Mouse (Mus musculus) CH12.LX (cell line): ENCODE measurements around the gene Pkd1l3.

Experiments
- CTCF ChIP-seq, 2 experiments: IDR thresholded peaks in 1 of 2; conservative IDR thresholded peaks in 1 of 2; 2 replicates each; pipeline ENCODE4 v1.5.1; 2011 to 2012; ENCODE audit warnings: low read depth in 2 of 2, low read length in 2 of 2, improper control_type of control experiment in 1 of 2, inconsistent platforms in 1 of 2, mild to moderate bottlenecking in 1 of 2, moderate library complexity in 1 of 2
- IRF4 ChIP-seq: IDR thresholded peaks from 2 replicates; pipeline ENCODE4 v1.6.1; 2014; ENCODE audit warnings: low read depth, mild to moderate bottlenecking, inconsistent platforms, low read length, improper control_type of control experiment
- MAFK ChIP-seq: IDR thresholded peaks from 2 replicates; pipeline ENCODE4 v1.6.1; 2011; ENCODE audit warnings: low read length, improper control_type of control experiment; ENCODE audit not compliant: insufficient replicate concordance
- NRF1 ChIP-seq: IDR thresholded peaks from 2 replicates; pipeline ENCODE4 v1.6.1; 2014; ENCODE audit warnings: low read depth, mild to moderate bottlenecking, inconsistent platforms, low read length, improper control_type of control experiment, moderate library complexity
- POLR2A ChIP-seq: IDR thresholded peaks from 2 replicates; pipeline ENCODE4 v1.6.1; 2011; ENCODE audit warnings: low read depth, mild to moderate bottlenecking, improper control_type of control experiment, low read length
- POLR2AphosphoS2 ChIP-seq: IDR thresholded peaks from 2 replicates; pipeline ENCODE4 v1.6.1; 2011; ENCODE audit warnings: low read depth, low read length, improper control_type of control experiment
- TCF12 ChIP-seq: IDR thresholded peaks from 2 replicates; pipeline ENCODE4 v1.6.1; 2014; ENCODE audit warnings: low read depth, mild to moderate bottlenecking, inconsistent platforms, low read length, improper control_type of control experiment
- USF2 ChIP-seq: conservative IDR thresholded peaks from 2 replicates; pipeline ENCODE4 v1.6.1; 2011; ENCODE audit warnings: low read depth, low read length, improper control_type of control experiment
- ZC3H11A ChIP-seq: IDR thresholded peaks from 2 replicates; pipeline ENCODE4 v1.6.1; 2012; ENCODE audit warnings: low read depth, mild to moderate bottlenecking, inconsistent platforms, low read length, improper control_type of control experiment

DNA sequence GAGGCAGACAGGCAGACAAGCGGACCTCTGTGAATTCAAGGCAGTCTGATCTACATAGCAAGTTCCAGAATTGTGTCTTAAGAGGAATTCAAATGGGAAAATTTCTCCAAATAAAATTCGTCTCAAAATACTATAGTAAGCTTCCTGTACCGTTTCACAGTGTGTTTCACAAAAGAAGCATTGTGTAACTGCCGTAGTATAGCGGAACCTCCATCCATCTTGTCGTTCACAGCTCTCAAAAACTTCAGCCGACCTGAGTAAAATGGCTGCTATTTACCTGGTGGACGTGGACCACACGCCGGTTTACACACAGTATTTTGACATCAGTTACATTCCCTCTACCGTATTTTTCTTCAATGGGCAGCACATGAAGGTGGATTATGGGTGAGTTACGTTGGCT, 43.2 kb upstream of the Pkd1l3 start:
- TF ChIP-seq IRF4 (no peak), POLR2A (no peak), CTCF (conservative IDR thresholded peaks at IDR 0.05 in 1 of 2, IDR thresholded peaks at IDR 0.05 in 1 of 2; ENCODE audit: low read depth in 2 of 2, low read length in 2 of 2) (no peak), USF2 (no peak), TCF12 (no peak), NRF1 (no peak), POLR2AphosphoS2 (no peak), MAFK (no peak), ZC3H11A (no peak)
